Mouse (Mus musculus) liver, embryonic 15.5 days (tissue): ENCODE results near the gene Gm4353. TPM values are rescaled to one million over a fixed set of nuclear protein-coding genes. Genes with fewer than 3 reads are reported as not detected.

ENCODE experiments used
- ATAC-seq: fragments of 200-750 bp; cut with Nextera tagmentation; 2 replicates; pipeline ENCODE4 v1.8.0; 2017; ENCODE audit warnings: moderate number of reproducible peaks, mild to moderate bottlenecking, moderate library complexity; ENCODE audit not compliant: insufficient read depth
- H3K27ac ChIP-seq: fragments of 300-500 bp; sonication (generic); replicated peaks from 2 replicates; pipeline ENCODE4 v1.5.1; 2015; ENCODE audit warnings: mild to moderate bottlenecking, inconsistent platforms
- H3K27me3 ChIP-seq: fragments of 300-500 bp; sonication (generic); 2 replicates; pipeline ENCODE4 v1.6.1; 2015; ENCODE audit warnings: mild to moderate bottlenecking, inconsistent platforms
- H3K36me3 ChIP-seq: fragments of 300-500 bp; sonication (generic); replicated peaks from 2 replicates; pipeline ENCODE4 v1.6.1; 2015; ENCODE audit warnings: moderate library complexity, mild to moderate bottlenecking, inconsistent platforms
- H3K4me1 ChIP-seq: fragments of 300-500 bp; sonication (generic); replicated peaks from 2 replicates; pipeline ENCODE4 v1.6.1; 2015; ENCODE audit warnings: inconsistent platforms
- H3K4me2 ChIP-seq: fragments of 300-500 bp; sonication (generic); 2 replicates; pipeline ENCODE4 v1.6.1; 2015; ENCODE audit warnings: moderate library complexity, mild to moderate bottlenecking, inconsistent platforms
- H3K4me3 ChIP-seq: fragments of 300-500 bp; sonication (generic); replicated peaks from 2 replicates; pipeline ENCODE4 v1.5.1; 2015; ENCODE audit warnings: mild to moderate bottlenecking, inconsistent platforms
- H3K9ac ChIP-seq: fragments of 300-500 bp; sonication (generic); 2 replicates; pipeline ENCODE4 v1.6.1; 2015; ENCODE audit warnings: moderate library complexity, mild to moderate bottlenecking, inconsistent platforms
- H3K9me3 ChIP-seq: fragments of 300-500 bp; sonication (generic); replicated peaks from 2 replicates; pipeline ENCODE4 v1.6.1; 2016; ENCODE audit warnings: inconsistent platforms
- WGBS: fragments of 180-500 bp; shearing (Covaris S2); methylation state at CpG from one replicate; pipeline ENCODE4 v1.1.7; 2015; ENCODE audit warnings: mixed read lengths; ENCODE audit not compliant: insufficient replicate concordance; 5-methylcytosine and 5-hydroxymethylcytosine counted together
- polyA plus RNA-seq: library from polyadenylated mRNA; unstranded; fragments of >200 nt; fragmentation: Nextera tagmentation; extraction: Ambion mirVana; gene quantifications from 2 replicates; pipeline ENCODE4 v1.2.1, GENCODE M21; 2015

Gm4353 gene
- polyA plus RNA-seq, 1 experiment from 2014 or later, result 0.58 TPM

DNA sequence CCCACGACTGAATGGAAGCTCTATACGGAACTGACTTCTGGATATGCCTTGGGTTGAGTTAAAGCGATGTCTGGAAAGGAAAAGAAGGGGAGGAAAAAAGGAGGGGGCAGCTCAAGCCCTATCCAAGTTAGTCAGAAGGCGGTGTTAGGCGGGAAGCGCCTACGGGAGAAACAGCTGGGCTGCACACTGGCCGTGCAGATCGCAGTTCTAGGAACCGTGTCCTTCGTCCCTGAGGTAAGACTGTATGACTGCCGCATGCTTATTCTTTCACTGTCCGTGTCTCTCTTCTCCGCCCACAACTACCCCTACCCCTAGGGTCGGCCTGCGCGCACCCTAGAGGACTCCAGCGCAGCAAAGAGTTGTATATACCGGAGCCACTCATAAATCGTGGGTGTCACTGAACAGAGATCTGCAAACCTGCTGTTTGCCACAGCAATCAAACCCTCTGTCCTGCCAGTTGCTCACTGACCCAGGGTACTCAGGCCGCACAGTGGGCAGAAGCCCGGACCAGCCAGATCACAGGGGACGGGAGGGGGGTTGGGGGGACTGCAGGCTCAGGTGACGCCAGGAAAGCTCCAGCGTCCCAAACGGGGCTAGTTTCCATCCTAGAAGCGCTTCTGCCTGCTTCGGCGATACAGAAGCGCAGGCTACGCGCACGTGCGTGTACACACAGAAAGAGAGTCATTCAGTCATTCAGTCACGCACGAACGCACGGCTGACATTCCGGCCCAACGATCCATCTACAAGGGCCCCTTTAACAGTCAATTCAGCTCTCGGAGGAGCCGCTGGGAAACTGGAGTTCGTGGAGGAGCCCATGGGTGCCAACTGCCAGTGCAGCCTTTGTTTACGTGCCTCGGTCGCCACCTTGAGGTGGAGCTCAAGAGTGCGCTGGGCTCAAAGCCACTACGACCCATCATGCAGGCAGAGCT is 44.6 kb downstream of the Gm4353 start:
- Histone ChIP-seq H3K4me1 (peaks cover 22% of the 10 kb centered on the region), H3K36me3 (no peaks in the 10 kb centered on the region), H3K4me3 (peak overlapping the region; percentile 50), H3K4me2 (peak overlapping the region; percentile 75), H3K9ac (no peak overlapping the region), H3K27me3 (peaks cover 76% of the 10 kb centered on the region), H3K27ac (no peak overlapping the region), H3K9me3 (no peaks in the 10 kb centered on the region)
- peak; percentile 44 for ATAC-seq
- under 1% methylated on average over 48 of the region's 48 CpGs for WGBS

DNA sequence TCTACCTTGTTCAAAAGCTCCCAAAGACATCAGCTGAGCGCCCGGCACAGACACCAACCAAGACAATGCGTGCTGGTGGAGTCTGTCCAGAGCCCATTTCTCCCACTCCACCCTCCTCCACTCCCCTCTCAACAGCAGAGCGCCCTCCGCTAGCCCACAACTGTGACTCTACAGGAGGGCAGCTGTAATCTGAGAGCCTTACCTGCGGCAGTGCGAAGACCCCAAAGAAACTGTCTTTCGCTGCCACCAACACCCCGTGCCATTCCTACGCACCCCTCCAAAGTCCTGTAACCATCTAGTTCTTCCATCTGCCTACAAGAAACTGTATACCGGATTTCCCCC is 45.3 kb downstream of the Gm4353 start, which contains the start of gene 1110004F10Rik:
Gene 1110004F10Rik, plus strand, starts transcription at position 202 of the 342 bp plus-strand sequence.
- H3K9me3 ChIP-seq, result no peaks in the 10 kb centered on the region
- under 1% methylated on average over 11 of the region's 11 CpGs for WGBS
- H3K36me3 ChIP-seq, result no peaks in the 10 kb centered on the region
- H3K27ac ChIP-seq, result no peak within 1 kb of the TSS
- H3K27me3 ChIP-seq, result peaks cover 82% of the 10 kb centered on the region
- peak within 1 kb of the TSS; percentile 50 for H3K4me3 ChIP-seq
- H3K4me1 ChIP-seq, result peaks cover 28% of the 10 kb centered on the region
- H3K4me2 ChIP-seq, result peak within 1 kb of the TSS; percentile 75
- no peak within 1 kb of the TSS for H3K9ac ChIP-seq
- ATAC-seq, result no peak; the same call in 1 of the 2 replicates

DNA sequence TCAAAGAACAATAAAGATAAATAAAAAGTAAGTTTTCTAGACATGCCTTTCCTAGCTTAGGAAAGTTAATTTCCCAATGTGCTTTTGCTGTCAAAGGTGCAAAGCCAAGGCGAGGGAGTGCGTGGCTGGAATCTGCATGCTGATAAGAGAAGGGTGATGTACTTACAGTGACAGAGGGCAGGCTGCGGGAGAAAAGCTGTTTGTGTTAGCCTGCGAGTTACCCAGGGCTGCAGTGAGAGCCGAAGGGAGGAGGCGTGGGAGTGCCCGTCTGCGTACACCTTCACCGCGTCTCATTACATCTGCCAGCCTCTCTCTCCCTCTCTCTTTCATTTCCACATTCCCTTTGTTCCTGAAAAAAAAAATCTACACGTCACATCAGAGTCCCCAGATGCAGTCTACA is 45.9 kb downstream of the Gm4353 start, which contains the start of gene Sox6:
Gene Sox6, minus strand, starts transcription at position 286 of the 400 bp plus-strand sequence.
- Histone ChIP-seq H3K9ac (no peak within 1 kb of the TSS), H3K4me3 (peak within 1 kb of the TSS; percentile 50), H3K4me1 (peaks cover 35% of the 10 kb centered on the region), H3K4me2 (peak within 1 kb of the TSS; percentile 75), H3K27me3 (peaks cover 89% of the 10 kb centered on the region), H3K36me3 (no peaks in the 10 kb centered on the region), H3K27ac (no peak within 1 kb of the TSS), H3K9me3 (no peaks in the 10 kb centered on the region)
- no peak for ATAC-seq
- WGBS, result 2% methylated on average over 11 of the region's 11 CpGs

DNA sequence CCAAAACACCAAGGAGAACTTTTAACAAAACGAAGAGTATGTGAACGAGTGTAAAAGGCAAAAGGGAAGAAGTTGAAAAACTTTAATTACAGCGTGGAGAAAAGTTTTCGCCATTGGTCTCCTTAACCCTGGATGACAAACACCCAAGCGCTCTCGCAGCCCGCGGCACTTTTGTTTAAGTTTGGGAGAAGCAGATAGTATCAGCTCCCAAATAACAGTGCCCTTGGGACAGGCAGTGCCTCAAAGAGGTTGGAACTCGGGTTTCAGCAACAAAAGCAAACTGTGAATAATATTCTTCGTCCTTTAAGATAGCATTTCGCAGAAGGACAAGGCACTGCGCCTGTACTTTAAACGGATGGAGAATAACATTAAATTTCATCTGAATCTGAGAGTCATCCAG is 46.4 kb downstream of the Gm4353 start:
- no peak overlapping the region for H3K4me3 ChIP-seq

DNA sequence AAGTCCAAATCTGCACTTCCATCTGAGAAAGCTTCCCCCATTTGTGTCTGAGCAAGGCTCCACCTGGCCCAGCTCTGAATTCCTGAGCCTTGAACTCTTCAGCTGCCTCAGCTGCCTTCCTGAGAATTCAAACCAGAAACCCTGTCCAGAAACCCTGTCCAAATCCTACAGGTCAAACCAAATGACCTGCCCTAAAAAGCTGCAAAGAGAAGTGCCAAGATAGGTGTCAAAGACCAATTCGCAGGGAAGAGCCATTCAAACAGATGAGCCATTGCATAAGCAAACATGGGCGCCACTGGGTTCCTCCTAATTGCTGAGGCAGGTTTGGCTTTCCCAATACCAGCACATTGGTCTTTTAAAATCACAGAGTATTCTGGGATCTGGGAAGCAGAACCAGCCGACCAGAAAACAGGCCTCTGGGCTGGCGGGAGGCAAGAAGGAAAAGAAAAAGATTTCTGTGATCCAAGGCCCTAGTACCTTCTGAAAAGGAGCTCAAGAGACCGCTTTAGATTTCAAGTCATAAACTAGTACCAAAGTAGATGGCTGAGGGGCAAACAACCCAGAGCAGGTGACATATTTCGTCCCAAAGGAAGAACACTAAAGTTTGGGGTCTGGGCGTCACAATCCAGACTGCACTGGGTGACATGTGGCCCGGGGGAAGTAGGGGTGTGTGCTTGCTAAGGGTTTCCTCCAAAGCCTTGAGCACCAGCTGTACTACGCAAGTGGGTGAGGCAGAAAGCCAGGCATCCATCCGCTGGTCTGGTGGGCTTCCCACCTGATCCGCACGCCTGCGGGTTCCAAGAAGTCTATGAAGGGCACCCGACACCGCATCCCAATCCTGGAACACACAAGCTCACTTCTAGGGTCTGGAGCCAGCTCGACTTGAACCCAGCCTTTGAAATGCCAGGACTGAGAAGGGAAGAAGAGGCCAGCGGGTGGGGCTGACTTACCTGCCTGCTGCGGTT is 47.6 kb downstream of the Gm4353 start:
- no peak overlapping the region for H3K27ac ChIP-seq
- no peak overlapping the region for H3K4me2 ChIP-seq
- H3K4me3 ChIP-seq, result no peak overlapping the region
- peaks cover 94% of the 10 kb centered on the region for H3K27me3 ChIP-seq
- H3K36me3 ChIP-seq, result no peaks in the 10 kb centered on the region
- ATAC-seq, result no peak
- no peak overlapping the region for H3K9ac ChIP-seq
- peaks cover 47% of the 10 kb centered on the region for H3K4me1 ChIP-seq
- WGBS, result 25% methylated on average over 18 of the region's 18 CpGs
- H3K9me3 ChIP-seq, result no peaks in the 10 kb centered on the region

More for the DNA sequence above, 46.4 kb downstream of the Gm4353 start:
- WGBS, result 2% methylated on average over 13 of the region's 13 CpGs
- no peaks in the 10 kb centered on the region for H3K9me3 ChIP-seq
- no peak for ATAC-seq
- H3K9ac ChIP-seq, result no peak overlapping the region
- no peak overlapping the region for H3K27ac ChIP-seq
- H3K4me1 ChIP-seq, result peaks cover 40% of the 10 kb centered on the region
- no peaks in the 10 kb centered on the region for H3K36me3 ChIP-seq
- H3K27me3 ChIP-seq, result peaks cover 94% of the 10 kb centered on the region
- no peak overlapping the region for H3K4me2 ChIP-seq

DNA sequence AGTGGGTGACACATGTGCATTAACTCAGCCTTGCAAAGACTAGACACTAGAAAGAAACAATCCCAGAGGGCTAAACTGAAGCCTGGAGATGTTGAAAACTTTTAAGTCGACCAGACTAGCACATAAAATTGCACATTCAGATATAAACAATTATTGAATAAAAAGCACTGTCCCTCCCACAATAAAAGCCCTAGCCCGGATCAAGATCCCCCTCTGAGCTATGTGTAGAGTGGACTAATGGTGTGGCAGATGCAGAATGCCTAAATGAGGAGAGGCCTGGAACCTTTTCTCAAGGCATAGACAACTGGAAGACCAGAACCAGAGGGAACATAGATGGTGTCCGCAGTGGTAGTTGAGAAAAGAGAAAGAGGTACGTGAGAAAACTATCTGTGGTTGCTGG is 48.9 kb downstream of the Gm4353 start:
- H3K27me3 ChIP-seq, result peaks cover 96% of the 10 kb centered on the region
- no peaks in the 10 kb centered on the region for H3K9me3 ChIP-seq
- no peak overlapping the region for H3K27ac ChIP-seq
- no peak overlapping the region for H3K9ac ChIP-seq
- H3K36me3 ChIP-seq, result no peaks in the 10 kb centered on the region
- H3K4me1 ChIP-seq, result peaks cover 58% of the 10 kb centered on the region
- ATAC-seq, result no peak
- no peak overlapping the region for H3K4me2 ChIP-seq
- H3K4me3 ChIP-seq, result no peak overlapping the region
- WGBS, result 48% methylated on average over 4 of the region's 4 CpGs

DNA sequence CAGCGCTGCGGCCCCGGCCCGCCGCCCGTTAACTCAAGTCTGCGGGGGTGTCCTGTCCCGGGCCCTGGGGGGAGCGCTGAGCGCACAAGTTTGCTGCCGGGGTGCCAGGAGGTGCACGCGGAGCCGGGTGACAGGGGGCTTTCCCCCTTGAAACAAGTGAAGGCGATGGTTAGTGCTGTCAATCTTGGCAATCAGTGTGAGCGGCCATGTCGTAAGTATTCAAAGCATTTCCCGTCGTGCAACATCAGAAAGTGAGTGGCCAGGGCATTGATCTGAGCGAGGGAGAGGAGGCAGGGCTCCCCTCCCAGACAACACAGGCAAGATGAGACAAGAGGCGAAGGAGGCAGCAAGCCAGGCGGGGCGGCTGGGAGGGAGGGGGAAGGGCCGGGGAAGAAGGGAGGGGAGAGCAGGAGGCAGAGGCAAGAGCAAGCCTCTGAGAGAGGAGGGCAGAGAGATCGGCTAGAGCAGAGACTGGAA is 50.1 kb downstream of the Gm4353 start:
- WGBS, result 2% methylated on average over 25 of the region's 25 CpGs
- no peak overlapping the region for H3K9ac ChIP-seq

DNA sequence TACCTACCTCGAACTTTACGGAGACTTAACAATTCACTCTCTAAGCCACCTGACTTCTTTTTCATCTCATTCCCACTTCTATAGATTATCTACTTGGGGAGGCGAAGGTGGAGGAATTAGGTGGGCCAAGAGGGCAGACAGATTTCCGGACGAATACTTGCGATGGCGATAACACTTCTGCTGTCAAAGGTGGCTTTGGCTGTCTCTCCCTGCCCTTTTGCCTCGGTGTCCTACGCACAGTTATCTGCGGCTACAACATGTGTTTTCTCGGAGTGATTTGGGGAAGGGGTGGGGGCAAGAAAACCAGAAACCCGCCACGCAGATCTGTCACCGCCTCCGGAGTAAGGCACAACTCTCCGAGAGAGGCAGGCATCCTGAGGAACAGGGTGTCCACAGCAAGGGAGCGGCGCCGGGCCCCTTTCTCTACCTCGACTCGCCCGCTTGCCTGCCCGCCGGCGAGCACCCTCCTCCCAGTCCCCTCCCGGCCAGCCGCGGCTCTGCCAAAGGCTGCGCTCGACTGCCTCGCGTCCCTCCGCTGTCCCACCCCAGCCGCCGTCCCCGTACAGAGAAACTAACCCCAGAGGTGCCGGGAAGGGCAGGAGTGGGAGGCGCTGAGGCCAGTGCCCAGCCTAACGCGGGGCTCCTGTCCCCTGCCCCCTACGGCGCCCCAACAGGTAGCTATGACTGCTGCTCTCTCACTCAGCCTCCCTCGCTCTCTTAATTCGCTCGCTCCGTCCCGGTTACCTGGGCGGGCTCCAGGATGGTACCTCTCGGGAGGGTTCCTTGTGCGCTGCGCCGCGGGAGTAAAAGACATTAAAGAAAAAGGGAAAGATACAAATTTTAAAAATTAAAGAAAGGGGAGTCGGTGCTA is 50.8 kb downstream of the Gm4353 start:
- H3K4me3 ChIP-seq, result peak overlapping the region; percentile 65
- peak overlapping the region; percentile 96 for H3K4me2 ChIP-seq
- no peaks in the 10 kb centered on the region for H3K9me3 ChIP-seq
- H3K27me3 ChIP-seq, result peaks cover 91% of the 10 kb centered on the region
- H3K4me1 ChIP-seq, result peaks cover 42% of the 10 kb centered on the region
- 0 out of 2 replicates have a peak overlapping the region, but pooled peaks have one; percentile 30 for H3K9ac ChIP-seq
- no peak for ATAC-seq
- H3K36me3 ChIP-seq, result no peaks in the 10 kb centered on the region
- WGBS, result under 1% methylated on average over 54 of the region's 54 CpGs
- H3K27ac ChIP-seq, result no peak overlapping the region

More for the DNA sequence above, 50.1 kb downstream of the Gm4353 start:
- peaks cover 96% of the 10 kb centered on the region for H3K27me3 ChIP-seq
- peak overlapping the region; percentile 65 for H3K4me3 ChIP-seq
- peak overlapping the region; percentile 96 for H3K4me2 ChIP-seq
- H3K9me3 ChIP-seq, result no peaks in the 10 kb centered on the region
- no peaks in the 10 kb centered on the region for H3K36me3 ChIP-seq
- H3K27ac ChIP-seq, result no peak overlapping the region
- peaks cover 48% of the 10 kb centered on the region for H3K4me1 ChIP-seq
- no peak for ATAC-seq
